Mouse (Mus musculus) c-Kit-positive CD71-positive TER-119-negative erythroid progenitor cells, embryonic 14.5 days (primary cell): Measurements from ENCODE around the gene Hoxa3.

Experiments
- DNase-seq: peaks from one replicate; pipeline ENCODE4 v3.0.0-alpha.2; 2013; ENCODE audit warnings: low read depth

Gene Hoxa3

DNA sequence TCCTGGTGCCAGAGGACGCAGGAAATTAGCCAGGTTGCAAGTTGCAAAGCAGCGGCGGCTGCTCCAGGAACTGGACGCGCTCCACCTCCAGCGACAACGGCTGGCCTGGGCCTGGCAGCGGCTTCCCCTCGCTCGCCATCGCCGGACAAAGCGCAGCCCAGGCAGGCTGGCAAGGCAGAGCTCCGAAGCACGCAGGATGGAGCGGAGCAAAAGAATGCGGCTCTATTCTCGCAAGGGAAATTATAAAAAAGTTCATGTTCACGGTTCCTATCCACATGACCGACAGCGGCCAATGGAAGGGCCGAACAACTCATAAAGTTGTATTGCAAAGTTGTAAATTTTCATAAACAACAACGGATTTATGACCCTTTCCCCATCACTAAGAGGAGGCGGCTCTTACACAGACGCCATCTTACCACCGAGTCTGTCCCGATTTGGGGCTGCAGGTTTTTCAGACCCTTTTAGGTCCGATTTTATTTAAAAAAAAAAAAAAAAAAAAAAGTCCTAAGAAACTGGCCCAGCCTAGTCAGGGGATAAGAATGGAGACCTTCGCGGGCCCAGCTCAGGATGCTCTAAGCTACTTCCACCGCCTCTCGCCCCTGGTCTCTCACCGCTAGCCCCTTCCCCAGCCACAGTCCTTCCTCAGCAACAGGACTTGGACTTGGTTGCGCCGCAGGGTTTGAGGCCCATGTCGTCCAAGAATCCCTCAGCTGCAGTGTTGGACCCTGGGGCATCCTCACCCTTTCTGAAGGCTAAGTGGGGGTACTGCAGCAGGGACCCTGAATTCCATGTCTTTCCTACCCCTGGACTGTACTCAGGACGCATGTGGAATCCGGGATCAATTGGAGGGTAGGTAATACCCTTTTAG, at the start of gene Hoxa3, which contains the start of gene Gm28308:
TSS of gene Hoxa3 (minus strand) at position 218 of the 868 bp plus-strand sequence.
TSS of gene Gm28308 (minus strand) at position 221 of the 868 bp plus-strand sequence.
- no peak for DNase-seq

DNA sequence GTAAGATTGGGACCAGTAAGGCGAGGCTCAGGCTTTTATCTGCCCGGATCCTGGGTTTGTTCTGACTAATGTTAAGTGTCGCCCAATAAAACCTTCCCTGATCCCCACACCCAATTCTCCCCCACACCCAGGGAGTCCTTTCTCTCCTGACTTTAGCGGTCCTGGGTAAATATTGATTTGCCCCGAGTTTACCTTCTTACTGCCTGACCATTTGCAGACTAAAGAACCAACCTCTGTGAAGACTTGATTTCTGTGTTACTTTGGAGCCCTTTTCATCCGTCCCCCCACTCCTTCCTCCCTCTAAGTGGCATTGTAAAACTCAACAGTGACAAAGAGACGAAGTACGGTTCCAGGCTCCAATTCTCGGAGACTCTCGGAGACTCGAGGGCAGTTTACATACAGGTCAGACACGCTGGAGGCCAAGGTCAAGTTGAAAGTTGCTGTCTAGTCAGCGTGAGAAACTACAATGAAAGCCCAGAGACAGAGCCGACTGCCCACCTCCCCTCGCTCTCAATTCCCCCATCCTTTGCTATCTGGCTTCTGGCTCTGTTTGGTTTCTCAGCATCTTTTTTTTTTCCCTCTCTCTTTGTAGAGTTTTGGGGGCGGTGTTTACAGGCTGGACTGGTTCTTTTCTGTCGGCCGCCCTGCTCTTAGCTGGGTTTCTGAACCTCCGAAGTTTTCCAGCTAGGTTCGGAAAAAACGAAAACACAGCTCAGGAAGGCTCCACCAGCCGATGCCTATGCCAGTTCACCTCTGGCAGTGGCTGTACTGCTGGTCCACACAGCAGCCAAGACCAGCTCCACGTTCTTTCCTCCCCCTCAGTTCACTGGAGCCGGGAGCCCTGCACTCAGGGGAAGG, 49.6 kb upstream of the Hoxa3 start:
- DNase-seq: no peak

DNA sequence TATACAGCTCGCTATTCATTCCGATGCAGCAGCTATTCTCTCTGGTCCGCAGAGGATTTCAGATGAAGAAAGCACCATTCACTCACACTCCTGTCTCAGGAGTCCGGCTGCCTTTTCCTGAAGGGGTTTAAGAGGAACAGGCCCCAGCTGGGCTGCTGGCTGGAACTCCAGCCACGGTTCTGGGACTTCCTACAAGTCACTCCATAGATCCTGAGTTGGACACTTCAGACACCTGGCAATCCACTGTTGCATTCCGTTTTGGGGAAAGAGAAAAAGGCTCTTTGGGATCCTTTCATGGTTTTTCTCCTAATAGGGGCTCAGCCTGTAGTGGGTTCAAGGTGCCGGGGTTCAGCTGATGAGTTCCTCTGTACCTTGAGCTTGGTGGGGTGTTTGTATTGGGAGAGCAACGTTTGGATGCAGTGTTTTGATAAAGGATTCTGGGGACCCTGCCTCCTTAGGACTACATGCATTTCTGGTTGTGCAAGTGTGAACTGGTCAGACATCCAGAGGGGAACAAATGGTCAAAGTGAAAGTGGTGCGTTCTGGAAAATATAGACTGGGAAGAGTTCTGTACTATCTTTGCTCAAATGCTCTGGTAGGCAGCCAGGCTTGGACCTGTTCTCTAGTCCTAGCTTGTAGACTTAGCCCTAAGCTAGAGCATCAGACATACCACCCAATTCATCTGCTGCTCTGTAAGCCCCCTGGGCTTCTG, 48.8 kb upstream of the Hoxa3 start:
- no peak for DNase-seq

DNA sequence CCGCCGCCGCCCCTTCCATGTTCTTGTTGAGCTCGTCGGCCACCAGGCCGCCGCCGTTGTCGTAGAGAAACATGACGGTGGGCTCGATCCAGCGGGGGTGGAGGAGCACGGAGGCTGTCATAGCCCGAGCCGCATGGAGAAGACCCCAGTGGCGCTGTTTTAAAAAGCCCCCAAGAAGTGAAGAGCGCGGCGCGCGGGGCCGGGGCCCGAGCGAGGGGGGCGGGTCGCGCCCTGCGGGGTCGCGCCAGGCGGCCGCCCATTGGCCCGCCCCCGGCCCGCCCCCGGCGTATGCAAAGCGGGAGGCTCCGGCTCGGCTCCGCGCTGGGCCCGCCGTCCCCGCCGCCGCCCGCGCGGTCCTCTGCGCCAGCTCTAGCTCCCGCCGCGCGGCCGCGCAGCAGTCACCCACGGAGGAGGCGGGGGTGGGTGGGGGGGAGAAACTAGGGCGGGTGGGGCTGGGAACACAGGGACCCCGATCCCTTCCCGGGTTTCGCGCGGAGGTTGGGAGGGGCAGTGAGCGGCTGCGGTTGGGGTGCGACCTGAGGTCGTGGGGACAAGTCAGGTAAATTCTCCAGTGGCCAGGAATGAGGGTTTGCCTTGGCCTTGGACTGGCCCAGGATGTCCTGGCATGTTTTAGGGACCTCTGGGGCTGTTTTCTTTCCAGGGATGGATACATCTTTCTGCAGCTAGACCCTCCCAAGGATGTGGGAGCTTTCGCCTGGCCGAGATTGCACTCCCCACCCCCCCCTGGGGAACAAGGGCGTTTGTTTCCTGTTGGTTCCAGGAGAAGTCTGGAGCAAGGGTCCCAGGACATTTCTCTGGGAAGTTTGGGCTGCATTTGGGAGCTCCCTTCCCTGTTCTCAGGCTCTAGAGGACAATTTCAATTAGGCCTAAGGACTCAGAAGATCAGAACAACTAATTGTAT, 47.8 kb upstream of the Hoxa3 start, which contains the start of gene Hoxa13:
TSS of gene Hoxa13 (minus strand) at position 227 of the 922 bp plus-strand sequence.
- DNase-seq: no peak

DNA sequence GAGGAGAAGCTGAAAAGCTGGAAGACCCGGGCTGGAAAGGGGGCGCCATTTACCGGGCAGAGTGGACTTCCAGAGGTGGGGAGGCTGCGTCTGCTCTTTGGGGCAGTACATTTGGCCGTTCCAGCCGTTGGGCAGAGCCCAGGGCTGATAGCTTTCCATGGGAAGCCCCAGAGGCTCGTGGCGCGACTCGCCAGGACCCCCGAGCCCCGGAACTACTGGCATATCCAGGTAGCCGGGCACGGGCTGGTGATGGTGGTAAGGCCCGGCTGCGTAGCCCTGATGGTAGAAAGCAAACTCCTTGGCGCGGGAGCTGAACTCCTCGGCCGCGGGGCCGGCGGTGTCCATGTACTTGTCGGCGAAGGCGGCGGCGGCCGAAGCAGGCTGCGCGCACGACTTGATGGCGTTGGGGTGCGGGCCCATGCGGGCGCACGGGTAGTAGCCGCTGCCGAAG, 46.7 kb upstream of the Hoxa3 start:
- DNase-seq: no peak

DNA sequence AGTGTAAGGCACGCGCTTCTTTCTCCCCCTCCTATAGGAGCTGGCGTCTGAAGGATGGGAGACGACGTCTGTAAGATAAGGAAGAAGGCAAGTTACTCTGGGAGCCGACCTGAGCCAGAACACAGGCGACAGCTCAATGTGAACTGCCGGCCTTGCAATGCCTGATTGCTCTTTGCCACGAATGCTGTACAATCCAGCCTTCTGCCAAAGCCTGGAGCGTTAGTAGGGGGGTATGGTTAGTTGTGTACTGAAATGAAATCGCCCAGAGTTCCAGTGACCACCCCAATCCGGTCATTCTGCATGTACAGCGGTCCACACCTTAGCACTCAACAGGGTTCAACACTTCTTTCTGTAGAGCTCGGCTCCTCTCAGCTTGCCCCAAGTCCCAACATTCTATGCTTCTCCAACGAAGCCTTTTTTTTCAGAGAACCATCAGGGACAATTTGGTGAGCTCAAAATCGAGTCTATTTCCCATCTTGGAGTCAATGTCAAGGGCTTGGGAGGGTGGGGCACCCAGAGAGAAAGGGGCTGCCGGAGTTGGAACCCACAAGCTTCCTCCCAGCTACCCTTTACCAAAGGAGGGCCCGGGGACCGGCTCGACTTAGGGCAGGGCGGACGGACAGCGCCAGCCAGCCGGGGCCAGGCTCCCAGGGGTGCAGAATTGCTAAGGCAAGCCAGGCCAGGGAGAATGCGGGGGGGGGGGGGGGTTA, 46.1 kb upstream of the Hoxa3 start:
- DNase-seq: no peak

DNA sequence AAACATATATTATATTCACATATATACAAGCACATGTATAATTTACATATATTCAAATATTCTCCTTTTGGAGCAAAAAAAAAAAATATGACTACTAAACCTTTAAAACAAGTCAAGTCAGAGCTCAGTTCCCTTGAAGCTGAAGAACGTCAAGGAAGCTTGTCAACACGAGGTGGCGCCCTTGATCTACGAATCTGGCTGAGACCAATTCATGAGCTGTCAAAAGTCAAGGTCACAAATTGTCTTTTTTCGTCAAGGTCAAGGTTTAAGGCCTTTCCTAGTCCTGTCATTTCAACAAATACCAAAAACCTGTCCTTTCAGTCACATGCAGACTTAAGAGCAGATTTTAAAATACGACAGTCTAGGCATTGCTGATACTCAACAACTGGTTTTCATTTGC, 43.8 kb upstream of the Hoxa3 start:
- peak; percentile 42 for DNase-seq

DNA sequence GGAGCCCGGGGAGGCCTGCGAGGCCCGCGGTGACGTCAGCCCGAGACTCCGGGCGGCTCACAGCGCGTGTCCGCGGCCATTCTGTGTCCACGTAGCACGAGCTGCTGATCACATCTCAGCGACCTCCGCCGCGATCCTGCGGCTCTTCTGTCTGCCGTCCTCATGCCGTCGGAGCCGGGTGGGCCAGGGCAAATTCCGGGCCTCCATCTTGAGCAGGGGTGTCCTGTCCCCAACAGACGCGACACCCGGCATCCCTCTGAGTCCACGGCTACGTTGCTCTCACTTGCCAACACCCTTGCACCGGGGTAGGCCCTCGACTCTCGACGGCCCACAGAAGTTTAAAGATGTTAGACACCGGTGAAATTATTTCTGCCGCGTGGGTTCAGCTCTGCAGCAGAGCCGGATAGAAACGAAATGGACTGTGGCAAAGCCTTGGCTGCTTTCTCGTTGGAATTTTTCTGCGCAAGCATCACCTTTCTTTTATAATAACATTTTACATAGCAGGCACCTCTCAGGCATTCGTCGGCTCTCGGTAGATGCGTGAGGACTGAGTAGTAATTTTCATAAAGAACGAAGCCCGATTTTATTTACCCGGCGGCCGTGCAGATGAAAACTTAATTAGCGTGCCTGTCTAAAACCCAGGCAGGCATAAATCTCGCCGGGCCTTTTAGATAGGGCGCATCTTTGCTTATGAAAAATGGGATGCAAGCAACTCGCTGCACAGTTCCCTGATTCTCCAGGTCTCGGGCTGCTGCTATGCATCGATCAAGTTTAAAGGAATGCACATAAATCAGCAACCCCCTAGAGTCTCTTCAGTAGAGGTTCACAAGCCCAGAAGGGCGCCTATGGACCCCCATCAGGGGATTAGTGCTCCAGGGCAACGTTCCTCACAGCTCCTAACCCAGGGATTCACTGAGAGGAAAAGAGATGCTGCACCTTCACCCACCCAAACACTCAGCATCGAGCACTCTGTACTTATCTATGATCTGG, 40.7 kb upstream of the Hoxa3 start:
- DNase-seq: no peak

DNA sequence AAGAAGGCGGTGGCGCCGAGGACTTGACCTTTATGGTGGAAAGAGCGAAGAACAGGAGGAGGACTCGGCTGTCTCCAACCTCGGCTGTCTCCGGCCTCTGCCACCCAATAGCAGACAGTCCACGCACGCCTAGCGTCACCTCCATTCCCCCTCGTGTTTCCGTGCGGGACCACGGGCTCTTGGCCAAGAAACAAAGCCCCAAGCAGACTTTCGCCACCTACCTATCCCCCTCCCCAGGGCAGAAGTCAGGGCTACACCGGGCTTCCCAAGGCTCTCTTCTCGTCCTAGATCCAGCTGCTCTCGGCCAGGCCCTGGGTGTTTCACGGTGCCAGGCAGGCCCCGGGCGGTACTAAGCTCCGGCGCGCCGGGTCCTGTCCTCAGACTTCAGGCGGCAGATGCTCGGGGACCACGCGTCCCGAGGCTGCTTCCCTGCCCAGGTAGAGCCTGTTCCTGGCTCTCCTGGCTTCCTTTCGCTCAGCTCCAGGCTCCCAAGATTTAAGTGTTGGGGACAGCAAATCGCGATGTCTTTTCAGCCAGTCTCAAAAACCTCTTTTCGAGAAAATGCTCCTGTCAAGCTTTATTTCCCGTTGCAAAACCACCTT, 39.7 kb upstream of the Hoxa3 start:
- no peak for DNase-seq

DNA sequence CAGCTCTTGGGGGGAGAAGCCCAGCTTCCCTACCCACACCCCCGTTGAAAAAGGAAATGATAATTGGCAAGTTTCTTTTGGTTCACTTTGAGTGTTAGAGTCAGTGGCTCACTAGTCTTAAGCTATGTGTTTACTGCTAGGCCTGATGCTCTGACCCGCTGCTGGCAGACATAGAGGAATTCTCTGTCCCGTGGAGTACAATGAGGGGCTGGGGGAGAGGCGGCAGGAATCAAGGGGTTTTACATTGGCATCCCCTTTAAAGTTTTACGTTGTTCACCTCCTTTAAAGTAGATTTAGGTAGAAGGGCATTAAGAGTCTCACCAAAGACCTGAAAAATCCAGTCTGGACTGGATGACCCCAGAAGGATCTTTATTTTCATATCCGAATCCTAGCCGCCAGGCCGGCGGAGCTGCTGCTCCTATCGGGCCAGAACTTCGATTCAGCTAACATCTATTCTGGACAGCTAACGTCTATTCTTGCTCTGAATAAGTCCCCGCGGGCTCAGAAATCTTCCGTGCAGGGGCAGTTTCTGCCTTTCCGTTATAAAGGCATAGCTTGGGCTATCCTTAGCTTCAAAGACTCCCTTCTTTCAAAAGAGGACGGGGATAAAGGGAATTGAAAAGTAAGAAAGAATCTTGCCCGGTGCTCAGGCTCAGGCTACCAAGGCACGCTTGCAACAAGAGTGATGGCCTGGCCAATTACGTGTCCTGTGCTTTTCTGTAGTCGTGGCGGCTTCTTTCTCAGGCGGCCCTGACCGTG, 39.1 kb upstream of the Hoxa3 start:
- DNase-seq: no peak

DNA sequence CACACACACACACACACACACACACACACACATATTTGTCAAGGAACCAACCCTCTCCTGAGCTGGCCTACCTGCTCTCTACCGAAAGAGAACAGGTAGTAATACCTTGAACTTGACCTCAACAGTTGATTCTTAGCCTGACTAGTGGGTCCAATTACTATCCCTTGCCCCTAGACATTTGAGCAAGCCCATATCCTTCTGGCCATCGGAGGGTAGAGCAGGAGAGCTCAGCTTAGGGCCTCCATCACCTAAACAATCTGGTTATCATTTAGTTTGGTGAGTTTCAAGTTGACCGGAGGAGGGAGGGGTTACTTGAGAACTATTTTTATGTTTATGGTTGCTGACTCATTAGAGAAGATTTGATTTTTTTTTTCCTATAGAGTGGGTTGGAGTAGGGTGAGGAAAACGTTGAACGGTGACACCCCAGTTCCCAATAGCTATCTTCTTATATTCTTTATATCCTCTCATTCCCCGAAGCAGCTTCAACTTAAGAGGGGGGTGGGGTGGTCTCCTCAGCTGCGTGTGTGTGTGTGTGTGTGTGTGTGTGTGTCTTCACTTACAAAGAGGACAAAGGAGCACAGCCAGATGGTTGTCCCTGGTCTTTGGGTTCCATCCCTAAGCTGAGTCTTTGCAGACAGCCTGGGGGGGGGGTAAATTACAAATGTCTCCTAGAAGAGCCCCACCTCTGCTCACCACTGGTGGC, 38.2 kb upstream of the Hoxa3 start:
- no peak for DNase-seq

DNA sequence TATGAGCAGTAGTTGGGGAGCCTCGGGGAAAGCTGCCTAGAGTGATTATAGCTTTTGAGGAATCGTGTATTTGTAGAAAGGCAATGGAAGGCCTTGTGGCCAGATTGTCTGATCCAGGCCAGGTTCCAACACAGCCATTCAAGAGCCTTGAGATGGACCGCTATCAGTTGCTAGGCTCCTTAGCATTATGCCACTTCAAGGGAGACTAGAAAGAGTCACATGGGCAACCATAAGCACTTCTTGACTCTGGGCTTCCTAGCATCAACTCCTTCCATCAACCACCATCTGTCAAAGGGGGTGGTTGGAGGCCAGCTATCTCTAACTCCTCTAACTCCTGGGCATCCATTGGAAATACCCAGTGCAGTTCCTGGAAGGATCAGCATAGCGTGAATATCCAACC, 36.7 kb upstream of the Hoxa3 start:
- no peak for DNase-seq

DNA sequence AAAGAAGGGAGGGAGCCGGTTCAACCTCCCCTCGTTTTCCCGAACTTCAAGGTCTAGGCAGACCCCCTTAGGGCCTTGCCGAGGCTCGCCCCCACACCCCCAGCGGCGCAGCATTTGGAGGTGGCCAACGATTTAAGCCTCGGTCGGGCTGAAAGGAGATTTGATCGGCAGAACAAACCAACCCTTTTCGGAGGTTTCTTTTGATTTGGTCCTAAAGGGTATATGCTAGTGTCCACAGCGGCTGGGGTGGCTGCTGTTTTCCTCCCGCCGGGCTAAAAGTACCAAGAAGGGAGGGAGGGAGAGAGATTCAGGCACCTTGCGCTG, 36.2 kb upstream of the Hoxa3 start:
- DNase-seq: no peak

DNA sequence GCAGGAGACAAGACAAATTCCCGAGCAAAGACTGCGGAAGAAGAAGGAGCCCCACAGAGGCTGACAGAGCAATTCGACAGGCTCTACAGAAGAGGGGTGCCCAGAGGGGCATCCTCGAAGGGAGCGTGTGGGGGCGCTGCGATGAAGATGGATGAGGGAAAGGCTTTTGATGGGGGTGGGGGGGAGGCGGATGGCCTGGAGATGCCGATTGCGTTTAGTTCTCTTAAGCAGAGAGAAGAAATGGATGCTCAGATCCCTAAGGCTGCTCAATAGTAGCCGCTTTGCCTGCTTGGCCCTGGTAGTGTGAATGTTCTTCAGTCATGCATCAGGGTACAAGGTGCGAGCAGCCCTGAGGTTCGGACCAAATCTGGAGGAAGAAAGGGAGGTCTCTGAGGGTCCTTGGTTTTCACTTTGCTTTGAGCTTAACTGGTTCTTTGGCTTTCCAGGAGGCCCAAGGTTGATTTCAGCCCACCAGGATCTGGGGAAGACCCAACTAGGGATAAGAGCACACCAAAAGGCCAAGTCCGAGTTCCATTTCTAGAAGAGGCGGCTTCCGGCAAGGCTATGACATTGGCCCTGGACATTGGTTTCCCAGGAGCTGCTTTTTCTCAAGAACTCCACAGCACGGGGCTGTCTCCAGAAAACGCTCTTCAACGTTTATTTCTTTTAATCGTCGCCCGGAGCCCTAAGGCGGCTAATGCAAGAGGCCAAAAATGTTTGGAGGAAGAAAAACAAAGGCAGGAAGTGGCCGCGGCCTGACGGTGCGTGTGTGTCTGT, 35.7 kb upstream of the Hoxa3 start:
- DNase-seq: no peak

DNA sequence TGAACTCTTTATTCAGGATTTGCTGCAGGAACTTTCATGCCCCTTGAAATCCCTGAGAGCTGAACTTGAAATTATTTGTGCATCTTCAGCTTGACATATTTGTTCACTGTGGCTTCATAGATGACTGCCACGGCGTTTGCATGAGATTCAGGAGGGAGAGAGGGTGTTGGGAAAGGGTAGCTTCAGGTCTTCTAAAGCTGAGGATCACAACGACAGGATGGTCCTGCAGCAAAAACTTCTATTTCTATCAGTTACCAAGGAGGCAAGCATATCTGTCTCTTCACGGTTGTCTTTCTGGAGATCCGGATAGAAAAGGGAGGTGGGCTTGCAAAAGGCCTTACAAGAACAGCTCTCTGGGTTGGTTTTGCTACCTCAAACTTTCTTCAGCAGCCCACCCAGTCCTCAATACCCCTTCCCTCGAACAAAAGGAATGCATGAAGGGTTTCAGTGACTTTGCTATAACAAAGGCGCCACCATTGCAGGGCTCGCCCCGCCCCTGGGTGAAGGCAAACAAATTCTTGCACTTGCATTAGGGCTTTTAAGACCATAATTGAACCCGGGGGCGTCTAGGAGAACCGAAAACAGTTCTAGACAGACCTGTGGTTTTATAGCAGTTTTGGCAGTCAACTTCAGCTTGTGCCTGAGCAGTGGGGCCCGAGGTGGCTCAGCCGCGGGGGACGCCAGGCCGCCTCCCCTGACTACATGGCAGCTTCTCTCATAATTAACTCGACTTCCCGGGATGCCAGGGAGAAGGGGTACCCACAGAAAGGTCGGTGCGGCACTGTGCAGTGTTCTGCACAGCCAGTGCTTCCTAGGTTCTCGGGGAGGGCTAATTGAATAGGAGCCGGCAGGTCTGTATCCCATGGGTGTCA, 34.9 kb upstream of the Hoxa3 start:
- DNase-seq: no peak

DNA sequence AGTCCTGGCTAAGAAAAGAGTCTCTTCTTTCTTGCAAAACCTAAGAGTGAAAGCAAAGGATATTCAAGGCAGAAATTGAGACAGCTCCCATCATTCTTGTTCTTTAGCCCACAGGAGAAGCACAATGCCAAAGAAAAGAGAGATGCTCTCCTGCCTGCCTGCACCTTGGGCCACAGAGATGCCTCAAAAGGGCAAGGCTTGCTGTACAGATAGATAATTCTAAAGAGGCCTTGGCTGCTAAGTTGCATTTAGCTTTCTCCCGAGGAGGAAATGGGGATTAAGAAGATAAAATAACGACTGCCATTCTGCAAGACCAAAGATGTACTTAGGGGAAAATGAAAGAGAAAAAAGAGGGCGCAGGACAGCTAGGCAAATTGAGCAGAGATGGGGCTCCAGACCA, 33.8 kb upstream of the Hoxa3 start:
- no peak for DNase-seq
